Mouse (Mus musculus): Measurements from ENCODE around the gene Ripor1.
"Not testable (repeated sequence)": the region's sequence is repeated elsewhere in the genome, so short reads cannot be mapped to it uniquely, and the experiment has no call there.

Ripor1 gene

DNA sequence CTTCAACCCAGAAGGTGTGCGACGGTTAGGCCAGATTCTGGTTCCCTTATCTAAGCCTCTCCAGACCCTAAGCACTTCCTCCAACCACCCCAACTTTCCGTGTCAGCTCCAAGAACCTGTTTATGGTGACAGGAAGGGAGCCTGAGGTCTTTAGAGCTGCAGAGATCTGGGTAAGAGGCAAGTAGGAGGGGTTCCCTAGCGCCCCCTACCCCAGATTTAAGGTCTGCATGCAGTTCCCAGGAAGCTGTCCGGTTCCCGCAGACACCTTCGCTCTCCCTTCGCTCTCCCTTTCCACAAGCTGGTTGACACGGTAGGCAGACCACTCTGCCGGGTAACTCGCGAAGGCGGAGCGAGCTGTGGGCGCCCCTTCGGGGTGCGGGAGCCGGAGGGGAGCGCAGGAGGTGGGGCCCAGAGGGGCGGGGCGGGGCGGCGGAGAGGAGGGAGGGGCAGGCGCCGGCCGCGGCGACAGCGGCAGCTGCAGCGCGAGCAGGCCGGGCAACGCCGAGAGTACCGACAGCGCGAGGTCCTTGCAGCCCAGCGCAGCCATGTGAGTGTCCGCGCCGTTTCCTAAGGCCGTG lies at the start of gene Ripor1:
Ripor1 (plus strand) TSS at position 452 of the 578 bp plus-strand sequence.
- peak; percentile 80 for DNase-seq (ENCODE audit: low spot score)

GRCm38 (mm10) chr8:105562863-105563262 lies 42.2 kb upstream of the Ripor1 start:
- no peak for DNase-seq (ENCODE audit: low spot score)

- no peak for DNase-seq (ENCODE audit: low spot score)
Measured at GRCm38 (mm10) chr8:105563871-105564270, 41.2 kb upstream of the Ripor1 start.

GRCm38 (mm10) chr8:105564573-105565229 lies 40.4 kb upstream of the Ripor1 start:
- not testable (repeated sequence) for DNase-seq (ENCODE audit: low spot score)

GRCm38 (mm10) chr8:105565401-105565881 lies 39.6 kb upstream of the Ripor1 start:
- no peak for DNase-seq (ENCODE audit: low spot score)

DNA sequence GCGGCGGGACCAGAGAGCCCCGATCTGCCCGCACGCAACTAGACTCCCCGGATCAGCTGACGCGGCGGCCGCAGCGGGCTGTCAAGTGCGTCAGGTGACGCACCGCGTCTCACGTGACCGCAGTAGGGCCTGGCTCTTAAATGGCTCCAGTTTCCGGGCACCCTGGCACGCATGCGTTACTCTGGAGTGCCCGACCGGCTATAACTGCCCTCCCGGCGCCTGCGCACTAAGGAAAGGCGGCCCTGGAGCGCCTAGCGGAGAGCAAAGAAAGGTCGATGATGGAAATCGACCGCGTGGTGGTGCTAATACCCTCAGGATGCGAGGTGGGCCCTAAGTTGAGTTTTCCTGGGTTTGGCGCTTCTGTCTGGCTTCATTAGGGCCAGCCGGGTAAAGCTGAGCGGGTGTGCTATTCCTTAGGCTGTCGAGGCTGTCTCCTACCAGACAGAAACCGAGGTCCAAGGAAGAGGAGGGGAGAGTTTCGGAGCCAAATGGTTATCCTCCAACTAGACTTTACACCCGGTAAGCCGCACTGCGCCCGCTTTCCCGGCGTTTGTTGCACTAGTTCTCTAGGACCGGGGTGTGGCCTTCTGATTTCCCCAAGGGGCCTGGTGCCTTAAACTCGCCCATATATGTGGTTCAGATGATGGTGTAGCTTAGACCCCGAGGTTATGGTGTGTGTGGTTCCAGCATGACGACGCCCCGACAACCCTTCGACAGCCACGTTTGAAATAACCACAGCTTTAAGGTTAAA lies 38.9 kb upstream of the Ripor1 start, which contains the start of gene Atp6v0d1:
Atp6v0d1 (minus strand) TSS at position 96 of the 751 bp plus-strand sequence.
- DNase-seq (ENCODE audit: low spot score), result peak; percentile 100

GRCm38 (mm10) chr8:105566703-105567595 lies 38.1 kb upstream of the Ripor1 start:
- DNase-seq (ENCODE audit: low spot score), result peak; percentile 62

DNA sequence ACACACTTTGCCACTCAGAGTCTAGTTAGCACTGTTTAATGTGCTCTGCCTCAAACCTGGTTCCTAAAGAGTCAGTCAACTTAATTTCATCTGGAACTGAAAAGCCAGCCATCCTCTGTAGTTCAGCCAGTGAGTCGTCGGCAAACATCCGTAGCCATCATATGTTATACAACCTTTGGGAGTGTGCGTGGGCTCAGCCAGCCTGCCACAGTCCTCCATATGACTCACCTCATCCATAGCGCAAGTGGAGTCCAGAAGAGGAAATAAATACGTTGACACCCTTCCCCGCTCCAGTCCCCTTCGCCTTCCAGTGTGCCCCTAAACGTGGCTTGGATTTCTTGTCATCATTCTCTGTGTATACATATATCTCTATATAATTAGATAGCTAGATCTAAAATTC lies 33.2 kb upstream of the Ripor1 start:
- DNase-seq (ENCODE audit: low spot score), result no peak

GRCm38 (mm10) chr8:105573427-105573826 lies 31.6 kb upstream of the Ripor1 start:
- no peak for DNase-seq (ENCODE audit: low spot score)

- DNase-seq (ENCODE audit: low spot score), result no peak
Measured at GRCm38 (mm10) chr8:105574741-105575140, 30.3 kb upstream of the Ripor1 start.

- no peak for DNase-seq (ENCODE audit: low spot score)
Measured at GRCm38 (mm10) chr8:105575538-105575937, 29.5 kb upstream of the Ripor1 start.

- DNase-seq (ENCODE audit: low spot score), result no peak
Measured at GRCm38 (mm10) chr8:105579719-105580118, 25.3 kb upstream of the Ripor1 start.

DNA sequence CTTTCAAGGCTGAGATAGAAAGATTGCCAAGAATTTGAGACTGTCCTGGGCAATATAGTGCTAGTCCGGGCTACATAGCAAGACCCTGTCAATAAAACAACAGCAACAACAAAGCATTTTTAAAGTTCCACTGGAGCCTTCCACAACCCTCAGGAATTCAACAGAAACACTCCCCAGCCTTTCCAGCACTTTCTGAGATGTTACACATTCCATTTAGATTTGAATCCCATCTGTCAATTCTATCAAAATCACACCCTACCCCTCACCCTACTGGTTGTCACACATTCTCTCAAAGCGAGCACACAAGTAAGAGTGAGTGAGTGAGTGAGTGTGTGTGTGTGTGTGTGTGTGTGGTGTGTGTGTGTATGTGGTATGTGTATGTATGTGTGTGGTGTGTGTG lies 12.6 kb upstream of the Ripor1 start:
- no peak for DNase-seq (ENCODE audit: low spot score)

- DNase-seq (ENCODE audit: low spot score), result peak; percentile 70
Measured at GRCm38 (mm10) chr8:105593859-105594258, 11.2 kb upstream of the Ripor1 start.

GRCm38 (mm10) chr8:105594451-105595242 lies 10.4 kb upstream of the Ripor1 start:
- no peak for DNase-seq (ENCODE audit: low spot score)

DNA sequence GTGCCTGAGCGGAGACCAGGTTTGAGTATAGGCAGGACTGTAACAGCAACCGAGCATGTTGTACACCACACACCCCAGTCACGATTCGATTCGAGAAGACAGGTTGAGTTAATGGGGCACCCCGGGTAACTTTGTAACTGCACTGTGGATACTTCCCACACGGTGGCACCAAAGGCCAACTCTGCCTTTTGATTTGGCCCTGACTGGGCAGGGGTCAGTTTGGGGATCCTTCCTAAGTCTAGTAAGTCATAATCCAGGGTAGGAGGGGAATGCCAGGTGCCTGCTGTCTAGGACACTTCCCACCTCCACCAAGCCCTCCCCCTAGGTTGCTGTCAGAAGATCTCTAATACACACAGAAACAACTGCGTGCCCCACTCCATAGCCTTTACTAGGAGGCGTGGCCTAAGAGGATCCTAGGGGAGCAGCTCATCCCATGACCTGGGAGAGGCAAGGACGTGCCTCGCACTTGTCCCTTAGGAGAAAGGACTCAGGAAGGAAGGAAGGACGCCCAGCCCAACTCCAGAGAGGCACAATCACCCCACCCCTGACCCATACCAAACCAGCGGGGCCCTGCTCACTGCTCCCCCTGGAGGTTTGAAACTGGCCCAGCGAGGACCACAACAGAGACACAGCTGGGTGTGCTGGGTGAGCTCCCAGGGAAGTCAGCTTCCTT lies 8.6 kb upstream of the Ripor1 start:
- peak; percentile 82 for DNase-seq (ENCODE audit: low spot score)

DNA sequence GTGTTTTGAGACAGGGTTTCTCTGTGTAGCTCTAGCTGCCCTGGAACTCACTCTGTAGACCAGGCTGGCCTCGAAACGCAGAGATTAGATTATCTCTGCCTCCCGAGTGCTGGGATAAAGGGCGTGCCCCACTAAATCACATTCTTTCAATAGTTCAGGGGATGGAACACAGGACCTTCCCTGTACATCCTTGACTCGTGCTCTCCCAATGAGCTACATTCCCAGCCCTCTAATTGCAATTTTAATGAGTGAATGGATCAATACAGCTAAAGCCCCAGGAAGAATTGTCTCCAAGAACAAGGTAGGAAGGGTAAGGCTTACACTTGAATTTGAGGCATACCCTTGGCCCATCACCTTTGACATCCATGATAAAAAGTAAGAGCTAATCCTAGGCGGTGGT lies 6.3 kb upstream of the Ripor1 start:
- DNase-seq (ENCODE audit: low spot score), result no peak

DNA sequence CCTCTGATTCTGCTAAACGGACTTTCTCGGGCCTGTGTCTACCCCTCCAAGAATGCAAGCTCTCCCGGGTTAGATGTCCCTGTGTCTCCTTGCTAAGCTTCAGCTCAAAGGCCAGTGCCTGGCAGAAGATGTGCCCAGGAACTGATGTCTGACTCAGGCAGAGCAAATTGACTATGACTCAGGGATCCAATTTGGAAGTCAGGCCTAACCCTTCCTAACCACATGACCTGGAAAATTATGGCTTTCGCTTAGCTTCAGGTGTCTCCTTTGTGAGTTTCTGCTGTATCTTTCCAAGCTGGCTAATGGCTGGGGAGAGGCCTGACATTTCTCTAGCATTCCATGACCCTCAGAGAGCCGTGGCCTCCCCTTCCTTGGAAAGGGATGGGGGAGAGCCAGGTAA lies 3.8 kb upstream of the Ripor1 start:
- DNase-seq (ENCODE audit: low spot score), result no peak

GRCm38 (mm10) chr8:105602540-105602939 lies 2.5 kb upstream of the Ripor1 start:
- DNase-seq (ENCODE audit: low spot score), result not testable (repeated sequence)

DNA sequence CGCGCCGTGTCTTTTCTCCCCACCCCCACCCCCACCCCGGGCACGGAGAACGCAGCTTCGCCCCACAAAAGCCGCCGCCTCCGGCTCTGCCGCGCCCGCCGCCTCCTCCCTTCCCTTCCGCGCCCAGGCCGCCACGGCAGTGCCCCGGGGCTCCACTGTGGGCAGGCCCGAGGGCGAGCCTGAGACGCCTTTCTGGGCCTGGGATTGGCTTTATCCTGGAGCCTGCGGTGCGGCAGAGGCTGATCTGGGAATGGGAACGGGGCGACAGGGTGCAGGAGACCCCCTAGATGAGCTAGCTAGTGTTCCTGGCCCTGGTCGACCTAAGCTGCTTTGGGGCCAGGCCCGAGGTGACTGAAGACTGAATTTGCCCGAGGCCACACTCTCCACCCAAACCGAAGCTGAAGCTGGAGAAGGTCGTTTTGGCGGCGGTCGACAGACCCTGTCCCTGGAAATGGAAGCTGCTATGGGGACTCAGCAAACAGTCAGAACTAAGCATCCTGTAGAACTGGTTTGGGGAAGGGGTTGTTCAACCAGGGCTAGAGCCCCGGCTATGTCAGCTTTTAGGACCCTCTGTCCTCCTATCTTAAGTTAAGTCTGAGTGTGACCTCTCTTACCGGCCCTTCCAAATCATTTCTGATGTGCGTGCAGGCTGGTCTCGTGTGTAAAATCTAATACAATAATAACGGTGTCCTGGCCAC lies 585 bp downstream of the Ripor1 start:
- DNase-seq (ENCODE audit: low spot score), result peak; percentile 40
